ENCODE assay signal across 38 mouse cellular contexts in the genomic region with DNA sequence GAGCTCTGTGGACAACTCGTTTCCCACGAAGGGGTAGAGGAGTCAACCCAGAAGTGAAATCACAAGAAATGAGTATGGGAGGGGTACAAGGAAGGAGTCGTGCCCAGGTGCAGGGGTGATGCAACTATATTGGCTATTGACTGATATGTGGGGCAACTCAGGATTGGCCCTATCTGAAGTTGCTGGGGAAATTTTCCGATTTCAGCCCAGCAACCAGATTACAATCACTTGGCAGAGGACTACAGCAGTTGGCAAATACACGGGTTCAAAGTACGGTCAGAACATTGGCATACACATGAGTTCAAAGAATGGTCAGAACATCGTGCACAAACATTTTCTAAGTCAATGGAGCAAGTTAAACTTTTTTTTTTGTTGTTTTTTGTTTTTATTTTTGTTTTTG. TPM values are rescaled to one million over a fixed set of nuclear protein-coding genes. Genes with fewer than 3 reads are reported as not detected.
A peak's percentile ranks its signal among the peaks of the same experiment; 100 is the strongest.
DNase-seq lines count a peak whose midpoint lies in the region; ATAC-seq and TF ChIP-seq lines count a peak whose summit lies in the region.
"Had no signal": no experiment of that assay in that cellular context is flagged by ENCODE, and none has a peak within 500 bp of the region (broad histone marks: within the 10 kb centered on the region; RNA-seq: fewer than 3 reads in every experiment).

No protein-coding gene starts in this region.

- no peaks in the 10 kb centered on the region for H3K27me3 ChIP-seq in kidney, embryonic 15.5 days
- H3K27me3 ChIP-seq in small intestine, adult 2 months (ENCODE audit: control insufficient read depth, insufficient read depth, low read length), result no peaks in the 10 kb centered on the region
- H3K27me3 ChIP-seq: embryonic facial prominence, embryonic 13.5 days; limb, embryonic 13.5 days; midbrain, embryonic 13.5 days; neural tube, embryonic 13.5 days had no signal

- ATAC-seq in kidney, embryonic 15.5 days (replicated peaks; ENCODE audit: low FRiP score), result no peak
- ATAC-seq in megakaryocyte progenitor cell, adult 5-6 weeks (replicated peaks; ENCODE audit: poor library complexity), result no peak
- ATAC-seq: forebrain, postnatal 0 days; hindbrain, embryonic 16.5 days; midbrain, embryonic 13.5 days had no signal

- H3K9ac ChIP-seq in kidney, embryonic 15.5 days, result no peak overlapping the region
- H3K9ac ChIP-seq: embryonic facial prominence, embryonic 13.5 days; forebrain, postnatal 0 days; limb, embryonic 13.5 days; liver, embryonic 14.5 days; lung, embryonic 14.5 days; midbrain, embryonic 13.5 days; neural tube, embryonic 13.5 days had no signal

- H3K9me3 ChIP-seq in kidney, embryonic 15.5 days (replicated peaks), result no peaks in the 10 kb centered on the region
- H3K9me3 ChIP-seq: embryonic facial prominence, embryonic 13.5 days; limb, embryonic 13.5 days; midbrain, embryonic 13.5 days; neural tube, embryonic 13.5 days had no signal

- WGBS in kidney, embryonic 15.5 days, result 92% methylated on average over 7 of the region's 7 CpGs
- WGBS in small intestine, adult 2 months, result 33% methylated on average over 7 of the region's 7 CpGs

- H3K36me3 ChIP-seq in kidney, embryonic 15.5 days, result no peaks in the 10 kb centered on the region
- no peaks in the 10 kb centered on the region for H3K36me3 ChIP-seq in small intestine, adult 2 months (ENCODE audit: control insufficient read depth, insufficient read depth, low read length)
- H3K36me3 ChIP-seq: embryonic facial prominence, embryonic 13.5 days; limb, embryonic 13.5 days; midbrain, embryonic 13.5 days; neural tube, embryonic 13.5 days had no signal

- H3K4me3 ChIP-seq in kidney, embryonic 15.5 days (replicated peaks), result no peak overlapping the region
- no peak overlapping the region for H3K4me3 ChIP-seq in small intestine, adult 2 months (ENCODE audit: low read depth, low read length)
- H3K4me3 ChIP-seq: embryonic facial prominence, embryonic 13.5 days; limb, embryonic 13.5 days; midbrain, embryonic 13.5 days; neural tube, embryonic 13.5 days had no signal

- TF ChIP-seq CTCF in small intestine, adult 2 months (IDR thresholded peaks at IDR 0.05; ENCODE audit: extremely low read depth, insufficient read length, insufficient replicate concordance, low read depth, low read length), result no peak

- H3K27ac ChIP-seq in kidney, embryonic 15.5 days, result no peak overlapping the region
- H3K27ac ChIP-seq in small intestine, adult 2 months (ENCODE audit: insufficient read depth, low read depth, low read length), result peak overlapping the region; percentile 79
- H3K27ac ChIP-seq: embryonic facial prominence, embryonic 13.5 days; kidney, postnatal 0 days; limb, embryonic 13.5 days; liver, embryonic 14.5 days; midbrain, embryonic 13.5 days; neural tube, embryonic 13.5 days had no signal

- DNase-seq in kidney, adult 11 months, result peak; percentile 27
- DNase-seq in kidney, postnatal 4 days, result no peak
- peak; percentile 31 to 40 for DNase-seq in kidney, postnatal 25 days
- DNase-seq in adipocyte (ENCODE audit: low spot score), result peak; percentile 57
- DNase-seq in cerebellum, adult 8-10 months, result no peak
- DNase-seq: adrenal gland, postnatal 25 days; cerebellum, adult 11-12 months; cerebellum, postnatal 10 days; forebrain, postnatal 0 days; gastrocnemius, postnatal 10 days; lung, embryonic 14.5 days; lung, postnatal 36 days; right cerebral cortex, postnatal 4 days; thymus, postnatal 14 days had no signal

- H3K4me2 ChIP-seq in kidney, embryonic 15.5 days, result no peak overlapping the region
- H3K4me2 ChIP-seq: embryonic facial prominence, embryonic 13.5 days; limb, embryonic 13.5 days; lung, embryonic 14.5 days; midbrain, embryonic 13.5 days; neural tube, embryonic 13.5 days had no signal

- no peaks in the 10 kb centered on the region for H3K4me1 ChIP-seq in kidney, embryonic 15.5 days
- H3K4me1 ChIP-seq in small intestine, adult 2 months (ENCODE audit: control insufficient read depth, insufficient read depth, insufficient read length, low read length), result peaks cover 10% of the 10 kb centered on the region; the same call in 1 of the 2 replicates
- H3K4me1 ChIP-seq: embryonic facial prominence, embryonic 13.5 days; limb, embryonic 13.5 days; neural tube, embryonic 13.5 days had no signal

- TF ChIP-seq POLR2A in small intestine, adult 2 months (IDR thresholded peaks at IDR 0.05; ENCODE audit: low read depth, low read length), result no peak

RNA-seq across cellular contexts. Expression of a gene that starts 22.7 kb away (rescaled TPM):
- not detected in 2 replicates for polyA plus RNA-seq in kidney, embryonic 15.5 days (2015; fragmentation: Nextera tagmentation; extraction: Ambion mirVana)
- 0.08 TPM in 1 of 2 replicates, not detected in the other for polyA plus RNA-seq in small intestine, adult 2 months (2012; rRNA removed)
- total RNA-seq in megakaryocyte progenitor cell, adult 5-6 weeks (2015), result not detected in 2 replicates
- total RNA-seq in megakaryocyte progenitor cell, adult 5-6 weeks (2017), result not detected in 2 replicates
- total RNA-seq: adrenal gland, adult 18-20 months; adrenal gland, postnatal 25 days; common myeloid progenitor, adult 5-6 weeks; forebrain, postnatal 0 days; gastrocnemius, postnatal 10 days; heart, adult 8-10 months; heart, postnatal 25 days; layer of hippocampus, adult 8-10 months; layer of hippocampus, postnatal 25 days; left cerebral cortex, adult 8-10 months; left cerebral cortex, postnatal 36 days; megakaryocyte-erythroid progenitor cell, adult 5-6 weeks had no signal
- polyA plus RNA-seq: embryonic facial prominence, embryonic 13.5 days; forebrain, embryonic 11.5 days; forebrain, postnatal 0 days; heart, embryonic 14.5 days; hindbrain, embryonic 11.5 days; hindbrain, embryonic 16.5 days; kidney, postnatal 0 days; limb, embryonic 13.5 days; liver, embryonic 14.5 days; lung, embryonic 14.5 days; midbrain, embryonic 13.5 days; neural tube, embryonic 13.5 days had no signal

RNA-seq across cellular contexts. Expression of a gene that starts 41.4 kb away (rescaled TPM):
- not detected in 2 replicates for polyA plus RNA-seq in kidney, embryonic 15.5 days (2015; fragmentation: Nextera tagmentation; extraction: Ambion mirVana)
- polyA plus RNA-seq in small intestine, adult 2 months (2012; rRNA removed), result not detected in 2 replicates
- not detected in 2 replicates for total RNA-seq in megakaryocyte progenitor cell, adult 5-6 weeks (2015)
- total RNA-seq in megakaryocyte progenitor cell, adult 5-6 weeks (2017), result not detected in 2 replicates
- total RNA-seq: adrenal gland, adult 18-20 months; adrenal gland, postnatal 25 days; common myeloid progenitor, adult 5-6 weeks; forebrain, postnatal 0 days; gastrocnemius, postnatal 10 days; heart, adult 8-10 months; heart, postnatal 25 days; layer of hippocampus, adult 8-10 months; layer of hippocampus, postnatal 25 days; left cerebral cortex, adult 8-10 months; left cerebral cortex, postnatal 36 days had no signal
- polyA plus RNA-seq: embryonic facial prominence, embryonic 13.5 days; forebrain, embryonic 11.5 days; forebrain, postnatal 0 days; heart, embryonic 14.5 days; hindbrain, embryonic 11.5 days; hindbrain, embryonic 16.5 days; kidney, postnatal 0 days; limb, embryonic 13.5 days; liver, embryonic 14.5 days; lung, embryonic 14.5 days; midbrain, embryonic 13.5 days; neural tube, embryonic 13.5 days had no signal

RNA-seq across cellular contexts. Expression of a gene that starts 56.6 kb away (rescaled TPM):
- not detected in 2 replicates for polyA plus RNA-seq in kidney, embryonic 15.5 days (2015; fragmentation: Nextera tagmentation; extraction: Ambion mirVana)
- not detected in 2 replicates for polyA plus RNA-seq in small intestine, adult 2 months (2012; rRNA removed)
- not detected in 2 replicates for total RNA-seq in megakaryocyte progenitor cell, adult 5-6 weeks (2015)
- total RNA-seq in megakaryocyte progenitor cell, adult 5-6 weeks (2017), result not detected in 2 replicates
- total RNA-seq: adrenal gland, adult 18-20 months; adrenal gland, postnatal 25 days; common myeloid progenitor, adult 5-6 weeks; forebrain, postnatal 0 days; gastrocnemius, postnatal 10 days; heart, adult 8-10 months; heart, postnatal 25 days; layer of hippocampus, adult 8-10 months; layer of hippocampus, postnatal 25 days; left cerebral cortex, adult 8-10 months; left cerebral cortex, postnatal 36 days; megakaryocyte-erythroid progenitor cell, adult 5-6 weeks had no signal
- polyA plus RNA-seq: embryonic facial prominence, embryonic 13.5 days; forebrain, embryonic 11.5 days; gonadal fat pad, adult 2 months; heart, embryonic 14.5 days; hindbrain, embryonic 16.5 days; liver, embryonic 14.5 days; urinary bladder, adult 2 months had no signal

Comparison
In these comparisons a context has a peak if more than half of its experiments do, and no peak if none do; other contexts are left out.
1. DNase-seq: peak in kidney, adult 11 months (single experiment), kidney, postnatal 25 days (2 of 2) and adipocyte (single experiment); none in kidney, postnatal 4 days (0 of 2) and cerebellum, adult 8-10 months (single experiment).